Mouse (Mus musculus) olfactory bulb, adult 2 months (tissue): ENCODE results near the gene St14. TPM values are rescaled to one million over a fixed set of nuclear protein-coding genes. Genes with fewer than 3 reads are reported as not detected.

Experiments used
- H3K27ac ChIP-seq: fragments of 200-500 bp; 2 replicates; pipeline ENCODE4 v1.5.1; 2012; ENCODE audit warnings: low read depth, low read length; ENCODE audit not compliant: insufficient read depth
- H3K4me1 ChIP-seq: fragments of 200-500 bp; 2 replicates; pipeline ENCODE4 v1.6.1; 2012; ENCODE audit warnings: low read length; ENCODE audit not compliant: control insufficient read depth, insufficient read depth
- H3K4me3 ChIP-seq: fragments of 200-500 bp; 2 replicates; pipeline ENCODE4 v1.5.1; 2012; ENCODE audit warnings: mild to moderate bottlenecking, low read depth, low read length, moderate library complexity; ENCODE audit not compliant: insufficient read depth
- CTCF ChIP-seq: fragments of 200-500 bp; IDR thresholded peaks from 2 replicates; pipeline ENCODE4 v1.5.1; 2012; ENCODE audit warnings: low read depth, mild to moderate bottlenecking, low read length, moderate library complexity; ENCODE audit not compliant: insufficient read depth
- POLR2A ChIP-seq: fragments of 200-500 bp; IDR thresholded peaks from 2 replicates; pipeline ENCODE4 v1.6.1; 2012; ENCODE audit warnings: mild to moderate bottlenecking, low read depth, low read length, moderate library complexity; ENCODE audit not compliant: insufficient read depth
- WGBS: fragments of 180-500 bp; shearing (Covaris S2); methylation state at CpG from one replicate; pipeline ENCODE4 v1.1.7; 2018; 5-methylcytosine and 5-hydroxymethylcytosine counted together
- polyA plus RNA-seq: library from polyadenylated mRNA; stranded (reverse); fragments of >200 nt; gene quantifications from 2 replicates; pipeline ENCODE4 v1.2.4, GENCODE M21; 2012; ENCODE audit warnings: low replicate concordance; ENCODE audit not compliant: missing spikeins, insufficient read depth, insufficient read length

The St14 gene
- polyA plus RNA-seq, 1 experiment, result not detected

DNA sequence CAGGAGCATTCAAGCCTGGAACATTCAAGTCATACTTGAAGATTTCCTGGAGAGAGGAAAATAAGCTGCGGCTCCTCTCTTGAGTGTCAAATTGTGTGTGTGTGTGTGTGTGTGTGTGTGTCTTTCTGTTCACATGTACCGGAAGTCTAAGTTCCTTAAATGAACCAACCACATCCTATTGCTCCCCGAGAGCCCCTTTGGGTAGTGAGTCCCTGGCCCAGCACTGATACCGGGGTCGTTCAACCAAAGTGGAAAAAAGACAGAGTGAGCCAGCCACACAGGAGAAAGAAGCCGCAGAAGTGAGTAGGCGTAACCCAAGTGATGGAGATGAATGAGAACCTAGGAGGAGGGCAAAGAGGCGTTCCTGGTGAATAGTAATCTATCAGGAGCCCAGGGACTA, 1.7 kb downstream of the St14 start:
- peaks cover 18% of the 10 kb centered on the region for H3K4me1 ChIP-seq
- WGBS, result 73% methylated on average over 8 of the region's 8 CpGs
- H3K27ac ChIP-seq, result no peak overlapping the region
- TF ChIP-seq CTCF (no peak), POLR2A (no peak)
- no peak overlapping the region for H3K4me3 ChIP-seq

DNA sequence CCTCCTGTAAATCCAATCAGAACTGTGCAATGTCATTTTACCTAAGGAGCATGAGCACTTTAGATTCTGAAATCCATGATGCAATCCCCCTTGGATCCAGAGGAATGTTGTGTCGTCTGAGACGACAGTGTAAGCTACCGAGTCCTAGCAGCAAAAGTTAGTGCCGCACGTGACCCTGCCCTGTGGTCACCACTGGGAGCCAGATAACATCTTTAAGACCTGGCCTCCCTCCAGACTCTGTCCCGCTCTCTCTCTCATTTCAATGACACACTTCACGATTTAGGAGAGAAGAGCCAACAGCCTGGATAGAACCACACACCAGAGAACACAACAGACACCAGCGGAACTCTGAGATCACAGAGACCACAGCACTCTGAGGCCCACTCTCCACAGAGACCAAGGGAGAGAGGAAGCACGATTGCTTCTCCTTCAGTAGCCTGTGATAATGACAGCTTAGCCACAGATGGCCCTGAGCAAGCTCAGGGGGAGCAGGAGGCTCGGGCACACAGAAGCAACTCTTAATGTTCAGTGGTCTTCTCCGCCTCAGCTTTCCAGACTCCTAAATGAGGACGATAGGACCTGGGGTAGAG, 3.7 kb downstream of the St14 start:
- WGBS, result 84% methylated on average over 12 of the region's 12 CpGs
- Histone ChIP-seq H3K4me3 (no peak overlapping the region), H3K27ac (no peak overlapping the region), H3K4me1 (peaks cover 18% of the 10 kb centered on the region)
- TF ChIP-seq POLR2A, result no peak
- no peak for TF ChIP-seq CTCF

DNA sequence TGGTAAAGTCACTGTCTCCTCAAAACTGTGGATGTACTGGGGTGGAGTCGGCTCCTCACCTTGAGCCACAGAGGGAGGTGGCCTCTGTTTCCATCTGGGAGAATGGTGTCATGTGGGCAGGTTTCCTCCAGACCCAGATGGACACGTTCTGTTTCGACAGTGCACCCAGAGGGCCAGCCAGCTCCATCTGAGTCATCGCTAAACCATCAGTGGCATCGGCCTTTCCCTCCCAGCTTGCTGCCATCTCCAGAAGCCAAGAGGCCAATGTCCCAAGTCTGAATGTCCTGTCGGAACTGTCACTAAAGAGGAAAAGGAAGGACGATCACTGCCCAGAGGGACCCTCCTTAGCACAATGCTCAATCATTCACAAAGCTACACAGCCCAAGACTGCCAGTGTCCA, 5.6 kb downstream of the St14 start:
- WGBS, result 90% methylated on average over 7 of the region's 7 CpGs
- H3K4me1 ChIP-seq, result peaks cover 11% of the 10 kb centered on the region
- H3K4me3 ChIP-seq, result no peak overlapping the region
- no peak for TF ChIP-seq CTCF
- TF ChIP-seq POLR2A, result no peak
- no peak overlapping the region for H3K27ac ChIP-seq

DNA sequence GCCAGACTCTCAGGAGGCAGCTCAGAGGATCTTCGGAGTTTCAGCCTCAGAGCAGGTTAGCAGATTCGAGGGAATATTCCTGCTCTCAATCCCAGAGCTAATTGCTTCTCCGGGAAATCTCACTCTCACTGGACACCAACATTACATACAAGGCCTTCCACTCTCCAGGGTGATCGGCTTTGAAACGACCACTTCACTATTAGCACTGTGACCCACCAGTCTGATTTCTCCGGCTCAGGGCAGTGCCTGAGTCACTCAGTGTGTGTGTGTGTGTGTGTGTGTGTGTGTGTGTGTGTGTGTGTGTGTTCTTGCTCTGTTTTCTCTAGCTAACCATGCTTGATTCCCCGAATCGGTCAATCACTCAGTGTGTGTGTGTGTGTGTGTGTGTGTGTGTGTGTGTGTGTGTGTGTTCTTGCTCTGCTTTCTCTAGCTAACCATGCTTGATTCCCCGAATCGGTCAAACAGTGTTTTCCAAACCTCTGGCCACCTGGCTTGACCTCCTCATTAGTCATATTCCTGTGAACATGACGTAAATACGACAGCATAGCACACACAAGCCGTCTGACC, 9.1 kb downstream of the St14 start:
- no peak overlapping the region for H3K27ac ChIP-seq
- WGBS, result 56% methylated on average over 13 of the region's 13 CpGs

DNA sequence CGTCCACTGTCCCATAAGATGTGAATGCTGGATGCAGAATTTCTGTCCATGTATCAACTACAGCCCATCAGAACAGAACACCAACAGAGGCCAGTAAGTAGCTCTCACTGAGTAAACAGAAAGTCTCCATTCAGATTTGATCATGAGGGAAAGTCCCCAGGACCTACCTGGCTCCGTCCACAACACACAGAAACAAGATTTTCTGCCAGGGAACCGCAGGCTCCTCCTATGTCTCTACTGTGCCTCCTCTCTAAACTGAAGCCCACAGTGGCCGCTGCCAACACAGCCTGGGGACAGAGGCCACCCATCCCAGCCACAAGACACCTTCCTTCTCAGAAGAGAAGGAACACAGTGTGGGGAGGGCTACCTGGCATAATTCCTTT, 11.1 kb downstream of the St14 start:
- 75% methylated on average over 4 of the region's 4 CpGs for WGBS
- no peak for TF ChIP-seq POLR2A
- no peak for TF ChIP-seq CTCF
- peaks cover 4% of the 10 kb centered on the region; the same call in 1 of the 2 replicates for H3K4me1 ChIP-seq
- H3K27ac ChIP-seq, result no peak overlapping the region
- H3K4me3 ChIP-seq, result no peak overlapping the region

More for the DNA sequence above, 9.1 kb downstream of the St14 start:
- TF ChIP-seq POLR2A (no peak), CTCF (no peak)
- no peak overlapping the region for H3K4me3 ChIP-seq
- H3K4me1 ChIP-seq, result peaks cover 4% of the 10 kb centered on the region; the same call in 1 of the 2 replicates

DNA sequence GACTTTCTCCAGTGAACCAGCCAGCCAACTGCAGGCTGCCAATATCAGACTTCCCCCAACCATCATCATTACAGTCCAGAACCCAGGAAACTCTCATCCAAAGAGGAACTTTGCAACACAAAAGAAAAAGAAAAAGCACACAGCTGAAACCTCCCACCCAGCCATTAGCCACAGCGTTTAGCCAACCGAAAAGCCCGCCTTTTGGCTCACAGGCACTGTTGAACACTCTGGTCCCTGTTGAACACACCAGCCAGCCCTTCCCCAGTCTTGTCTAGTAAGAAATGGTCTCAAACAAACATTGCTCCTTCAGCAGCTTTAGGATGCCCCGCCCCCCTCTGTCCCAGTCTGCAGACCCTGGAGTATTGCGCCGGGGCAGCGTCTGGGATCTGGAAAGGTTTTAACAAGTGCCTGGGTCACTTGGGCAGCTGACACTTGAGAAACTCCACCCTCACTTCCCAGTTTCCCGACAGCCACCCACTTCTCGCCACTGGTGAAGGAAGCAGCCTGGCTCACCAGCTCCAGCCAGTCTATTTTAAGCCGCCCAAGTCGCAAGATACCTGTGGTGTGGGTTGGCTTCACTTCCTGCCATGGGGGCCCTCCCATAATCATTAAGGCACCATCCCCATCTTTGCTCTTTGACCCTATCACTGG, 11.6 kb downstream of the St14 start:
- TF ChIP-seq POLR2A (no peak), CTCF (no peak)
- Histone ChIP-seq H3K4me1 (peaks cover 4% of the 10 kb centered on the region; the same call in 1 of the 2 replicates), H3K27ac (no peak overlapping the region), H3K4me3 (no peak overlapping the region)
- WGBS, result 42% methylated on average over 11 of the region's 11 CpGs

DNA sequence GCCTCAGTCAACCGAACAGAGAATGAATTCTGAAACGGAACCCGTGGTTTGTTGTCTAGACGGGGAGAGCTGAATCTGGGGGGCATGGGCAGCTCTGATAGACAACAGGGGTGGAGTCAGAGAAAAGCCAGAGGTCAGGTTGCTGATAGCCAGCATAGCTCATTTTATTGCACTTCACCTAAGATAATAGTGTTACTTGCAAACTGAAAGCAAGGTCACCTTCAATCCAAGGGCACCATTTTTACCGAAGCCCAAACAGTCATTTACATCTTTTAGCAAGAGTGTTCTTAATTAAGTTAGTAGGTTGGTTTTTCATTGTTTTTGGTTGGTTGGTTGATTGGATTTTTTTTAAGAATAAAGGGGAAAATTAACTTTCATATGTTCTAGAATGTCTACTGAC, 12.2 kb downstream of the St14 start:
- H3K4me1 ChIP-seq, result peaks cover 4% of the 10 kb centered on the region; the same call in 1 of the 2 replicates
- WGBS, result 70% methylated on average over 5 of the region's 5 CpGs
- no peak for TF ChIP-seq POLR2A
- TF ChIP-seq CTCF, result no peak
- H3K4me3 ChIP-seq, result no peak overlapping the region
- no peak overlapping the region for H3K27ac ChIP-seq

DNA sequence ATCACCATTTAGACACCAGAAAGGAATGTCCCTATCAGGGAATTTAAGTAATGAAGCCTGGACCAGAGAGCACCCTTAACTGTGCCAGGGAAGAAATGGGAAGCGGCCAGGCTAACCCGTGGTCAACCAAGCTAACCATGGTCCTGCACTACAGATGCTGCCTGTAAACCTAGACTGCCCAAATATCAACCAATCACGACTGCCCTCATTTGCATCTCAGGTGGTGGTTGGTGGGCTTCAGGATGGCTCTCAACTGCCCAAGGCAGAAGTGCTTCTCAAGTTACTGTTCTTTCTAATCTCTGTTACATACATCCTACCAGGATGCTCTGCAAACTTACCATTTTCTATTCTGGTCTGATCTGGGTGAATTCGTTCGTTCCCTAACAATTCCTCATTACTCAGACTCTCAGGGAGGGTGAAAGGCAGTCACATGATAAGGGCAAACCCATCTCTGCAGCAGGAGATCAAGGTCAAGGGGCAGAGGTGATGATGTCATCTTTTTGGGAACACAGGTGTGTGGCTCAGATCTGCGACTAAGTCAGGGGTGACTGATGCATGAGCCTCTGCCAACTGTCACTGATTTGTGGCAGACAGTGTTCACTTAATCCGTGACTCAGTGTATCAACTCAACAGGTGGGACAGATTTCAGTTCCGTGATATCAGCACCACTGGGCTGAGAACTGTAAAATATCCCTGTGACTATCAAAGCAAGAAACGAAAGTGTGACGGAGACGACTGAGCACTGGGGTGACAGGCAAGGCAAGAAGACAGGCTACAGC, 12.9 kb downstream of the St14 start:
- TF ChIP-seq POLR2A, result no peak
- no peak for TF ChIP-seq CTCF
- Histone ChIP-seq H3K4me1 (peaks cover 4% of the 10 kb centered on the region; the same call in 1 of the 2 replicates), H3K4me3 (no peak overlapping the region), H3K27ac (no peak overlapping the region)
- 51% methylated on average over 11 of the region's 11 CpGs for WGBS

DNA sequence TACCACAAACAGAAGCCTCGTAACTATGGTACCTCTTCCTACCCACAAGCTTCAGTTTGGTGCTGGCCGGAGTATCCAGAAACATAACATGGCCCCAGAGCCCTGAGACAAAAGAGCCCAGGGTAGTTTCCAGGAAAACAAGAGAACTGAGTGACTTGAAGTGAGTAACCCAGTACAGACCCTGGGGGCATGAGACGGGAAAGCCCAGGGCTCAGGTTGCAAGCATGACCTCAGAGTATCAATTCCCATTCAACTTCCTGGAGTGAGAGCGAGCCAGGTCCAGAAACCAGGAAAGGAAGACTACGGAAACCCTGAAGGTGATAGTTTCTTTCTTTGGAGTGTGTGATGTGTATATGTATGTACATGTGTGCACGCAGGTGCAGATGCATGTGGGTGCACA, 14.2 kb downstream of the St14 start:
- Histone ChIP-seq H3K27ac (no peak overlapping the region), H3K4me1 (peaks cover 4% of the 10 kb centered on the region; the same call in 1 of the 2 replicates), H3K4me3 (no peak overlapping the region)
- TF ChIP-seq CTCF (no peak), POLR2A (no peak)
- WGBS, result 90% methylated on average over 6 of the region's 6 CpGs
